Mouse (Mus musculus): ENCODE measurements at regions not wholly inside any gene's neighbourhood (a gene's known extent, or its start where the extent isn't known, plus 50 kb on each side); places are given as distances from the start of the nearest gene placed in this dataset.

DNA sequence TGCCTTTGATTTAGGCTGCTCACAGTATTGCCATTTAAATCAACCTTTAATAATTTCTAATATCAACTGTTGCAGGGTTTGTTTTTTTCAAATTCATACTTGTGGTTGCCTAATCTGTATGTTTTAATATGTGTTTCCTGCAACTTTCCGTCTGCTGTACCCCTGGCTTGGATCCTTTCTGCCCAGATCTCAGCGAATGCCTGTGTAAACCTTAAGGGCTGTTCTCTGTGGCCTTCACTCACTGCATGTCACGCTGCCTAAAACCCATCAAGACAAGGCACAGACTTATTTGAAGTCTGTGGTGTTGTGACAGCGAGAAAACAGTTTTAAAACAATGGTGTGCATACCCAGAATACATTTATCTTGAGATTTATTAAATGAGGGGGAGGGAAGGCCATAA lies 346.8 kb upstream of the G2e3 start:
- no peak for DNase-seq
- Histone ChIP-seq H3K27me3 (replicated peaks; ENCODE audit: control insufficient read depth, insufficient read depth, low read length) (no peaks in the 10 kb centered on the region), H3K36me3 (ENCODE audit: control insufficient read depth, insufficient read depth, low read length) (no peaks in the 10 kb centered on the region), H3K4me1 (ENCODE audit: control insufficient read depth, insufficient read depth, low read length) (no peaks in the 10 kb centered on the region), H3K27ac (ENCODE audit: insufficient read depth, low read depth, low read length) (no peak overlapping the region), H3K4me3 (ENCODE audit: insufficient read depth, low read depth, low read length) (no peak overlapping the region)
- TF ChIP-seq CTCF (conservative IDR thresholded peaks at IDR 0.05; ENCODE audit: insufficient read depth, insufficient read length, low read depth, low read length) (no peak), POLR2A (IDR thresholded peaks at IDR 0.05; ENCODE audit: low read depth, low read length) (no peak)
- WGBS: 66% methylated on average over 4 of the region's 4 CpGs

DNA sequence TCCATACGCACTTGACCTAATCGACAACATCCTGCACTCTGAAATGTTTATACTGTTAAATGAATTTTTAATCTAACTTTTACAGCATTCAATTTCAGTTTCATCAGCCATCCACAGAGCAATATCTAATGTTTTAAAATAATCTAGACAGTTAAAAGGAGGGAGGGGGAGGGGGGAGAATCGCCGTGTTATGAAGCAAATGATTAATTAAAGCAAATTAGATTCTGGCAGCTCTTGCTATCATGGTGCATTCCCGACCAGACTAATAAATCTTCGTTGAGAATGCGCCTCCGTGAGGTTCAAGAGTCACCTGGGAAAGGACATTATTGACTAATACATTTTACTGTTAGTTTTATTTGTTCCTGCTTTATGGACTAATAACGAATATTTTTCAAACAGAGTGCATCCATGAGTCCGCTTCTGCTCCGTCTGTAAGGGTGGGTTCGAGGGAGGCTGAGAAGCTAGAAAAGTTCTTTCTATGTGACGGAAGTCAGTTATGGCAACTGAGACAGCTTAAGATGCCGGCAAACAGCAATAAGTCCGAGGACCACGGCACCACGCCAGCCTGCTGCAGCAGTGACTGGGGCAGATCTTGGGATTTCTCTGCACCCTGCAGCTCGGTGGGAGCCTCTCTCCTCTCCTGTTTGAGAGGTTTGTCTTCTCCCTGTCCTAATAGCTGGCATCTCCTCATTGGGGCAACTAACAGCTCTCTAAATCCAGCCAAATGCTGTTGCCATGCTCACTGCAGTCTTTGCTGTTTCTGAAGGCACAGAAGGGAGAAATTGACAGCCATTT lies 347.4 kb upstream of the G2e3 start:
- TF ChIP-seq CTCF (conservative IDR thresholded peaks at IDR 0.05; ENCODE audit: insufficient read depth, insufficient read length, low read depth, low read length) (no peak), POLR2A (IDR thresholded peaks at IDR 0.05; ENCODE audit: low read depth, low read length) (no peak)
- no peak for DNase-seq
- no peak overlapping the region for H3K4me3 ChIP-seq (ENCODE audit: insufficient read depth, low read depth, low read length)
- H3K36me3 ChIP-seq (ENCODE audit: control insufficient read depth, insufficient read depth, low read length): no peaks in the 10 kb centered on the region
- 42% methylated on average over 18 of the region's 18 CpGs for whole genome bisulfite sequencing
- H3K27me3 ChIP-seq (replicated peaks; ENCODE audit: control insufficient read depth, insufficient read depth, low read length): no peaks in the 10 kb centered on the region
- no peaks in the 10 kb centered on the region for H3K4me1 ChIP-seq (ENCODE audit: control insufficient read depth, insufficient read depth, low read length)
- H3K27ac ChIP-seq (ENCODE audit: insufficient read depth, low read depth, low read length): no peak overlapping the region

GRCm38 (mm10) chr12:50999295-51000237 lies 348.3 kb upstream of the G2e3 start:
- H3K4me1 ChIP-seq (ENCODE audit: control insufficient read depth, insufficient read depth, low read length): no peaks in the 10 kb centered on the region
- no peaks in the 10 kb centered on the region for H3K27me3 ChIP-seq (replicated peaks; ENCODE audit: control insufficient read depth, insufficient read depth, low read length)
- H3K36me3 ChIP-seq (ENCODE audit: control insufficient read depth, insufficient read depth, low read length): no peaks in the 10 kb centered on the region
- H3K4me3 ChIP-seq (ENCODE audit: insufficient read depth, low read depth, low read length): no peak overlapping the region
- WGBS: 26% methylated on average over 20 of the region's 20 CpGs
- H3K27ac ChIP-seq (ENCODE audit: insufficient read depth, low read depth, low read length): no peak overlapping the region
- TF ChIP-seq POLR2A (IDR thresholded peaks at IDR 0.05; ENCODE audit: low read depth, low read length) (no peak), CTCF (conservative IDR thresholded peaks at IDR 0.05; ENCODE audit: insufficient read depth, insufficient read length, low read depth, low read length) (no peak; the same call in 1 of the 2 replicates)
- peak; percentile 64 for DNase-seq

- Histone ChIP-seq H3K27ac (ENCODE audit: insufficient read depth, low read depth, low read length) (no peak overlapping the region), H3K4me3 (ENCODE audit: insufficient read depth, low read depth, low read length) (no peak overlapping the region), H3K27me3 (replicated peaks; ENCODE audit: control insufficient read depth, insufficient read depth, low read length) (no peaks in the 10 kb centered on the region), H3K4me1 (ENCODE audit: control insufficient read depth, insufficient read depth, low read length) (no peaks in the 10 kb centered on the region), H3K36me3 (ENCODE audit: control insufficient read depth, insufficient read depth, low read length) (no peaks in the 10 kb centered on the region)
- WGBS: 71% methylated on average over 1 of the region's 1 CpGs
- no peak for TF ChIP-seq POLR2A (IDR thresholded peaks at IDR 0.05; ENCODE audit: low read depth, low read length)
- TF ChIP-seq CTCF (conservative IDR thresholded peaks at IDR 0.05; ENCODE audit: insufficient read depth, insufficient read length, low read depth, low read length): no peak
- DNase-seq: no peak
Measured at GRCm38 (mm10) chr12:50995664-50996063, 346.8 kb upstream of the Prkd1 start.

- 71% methylated on average over 12 of the region's 12 CpGs for WGBS
- DNase-seq: no peak
- H3K4me3 ChIP-seq (ENCODE audit: insufficient read depth, low read depth, low read length): no peak overlapping the region
- H3K4me1 ChIP-seq (ENCODE audit: control insufficient read depth, insufficient read depth, low read length): no peaks in the 10 kb centered on the region
- no peaks in the 10 kb centered on the region for H3K36me3 ChIP-seq (ENCODE audit: control insufficient read depth, insufficient read depth, low read length)
- H3K27ac ChIP-seq (ENCODE audit: insufficient read depth, low read depth, low read length): no peak overlapping the region
- H3K27me3 ChIP-seq (replicated peaks; ENCODE audit: control insufficient read depth, insufficient read depth, low read length): no peaks in the 10 kb centered on the region; the same call in 1 of the 2 replicates
- no peak for TF ChIP-seq POLR2A (IDR thresholded peaks at IDR 0.05; ENCODE audit: low read depth, low read length)
- TF ChIP-seq CTCF (conservative IDR thresholded peaks at IDR 0.05; ENCODE audit: insufficient read depth, insufficient read length, low read depth, low read length): no peak
Measured at GRCm38 (mm10) chr12:50989561-50990325, 340.8 kb upstream of the Prkd1 start.

DNA sequence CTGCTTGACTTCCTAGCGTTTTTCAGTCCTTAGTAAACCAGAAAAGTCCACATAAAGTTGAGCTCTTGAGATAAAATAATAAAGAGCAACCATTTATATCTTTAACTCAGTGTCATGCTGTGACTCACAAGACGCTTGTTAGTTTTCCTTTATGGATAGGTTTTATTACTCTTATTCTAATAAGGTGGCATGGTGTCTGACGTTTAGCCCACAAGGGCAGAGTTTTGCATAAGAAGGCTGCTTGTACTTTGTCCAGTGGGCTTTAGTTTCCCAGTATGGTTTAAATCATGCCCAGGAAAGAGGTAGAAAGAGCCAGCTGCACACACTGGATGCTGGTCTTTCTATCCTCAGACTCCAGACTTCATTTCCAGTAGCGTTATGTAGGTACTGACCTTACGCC lies 332.4 kb upstream of the Prkd1 start:
- H3K27me3 ChIP-seq (replicated peaks; ENCODE audit: control insufficient read depth, insufficient read depth, low read length): no peaks in the 10 kb centered on the region
- no peaks in the 10 kb centered on the region for H3K4me1 ChIP-seq (ENCODE audit: control insufficient read depth, insufficient read depth, low read length)
- H3K4me3 ChIP-seq (ENCODE audit: insufficient read depth, low read depth, low read length): no peak overlapping the region
- no peaks in the 10 kb centered on the region for H3K36me3 ChIP-seq (ENCODE audit: control insufficient read depth, insufficient read depth, low read length)
- H3K27ac ChIP-seq (ENCODE audit: insufficient read depth, low read depth, low read length): no peak overlapping the region
- 64% methylated on average over 5 of the region's 5 CpGs for WGBS
- TF ChIP-seq CTCF (conservative IDR thresholded peaks at IDR 0.05; ENCODE audit: insufficient read depth, insufficient read length, low read depth, low read length): no peak
- TF ChIP-seq POLR2A (IDR thresholded peaks at IDR 0.05; ENCODE audit: low read depth, low read length): no peak
- no peak for DNase-seq

All from kidney, adult 2 months (tissue).